Mouse (Mus musculus): ENCODE measurements at regions not wholly inside any gene's neighbourhood (a gene's known extent, or its start where the extent isn't known, plus 50 kb on each side); places are given as distances from the start of the nearest gene placed in this dataset.

- DNase-seq (ENCODE audit: low spot score in 2 of 2): no peak
Measured at GRCm38 (mm10) chr13:102255401-102256371, 437.7 kb upstream of the Cd180 start.

- no peak for DNase-seq (ENCODE audit: low spot score in 2 of 2)
Measured at GRCm38 (mm10) chr13:102258207-102258606, 435.2 kb upstream of the Cd180 start.

DNA sequence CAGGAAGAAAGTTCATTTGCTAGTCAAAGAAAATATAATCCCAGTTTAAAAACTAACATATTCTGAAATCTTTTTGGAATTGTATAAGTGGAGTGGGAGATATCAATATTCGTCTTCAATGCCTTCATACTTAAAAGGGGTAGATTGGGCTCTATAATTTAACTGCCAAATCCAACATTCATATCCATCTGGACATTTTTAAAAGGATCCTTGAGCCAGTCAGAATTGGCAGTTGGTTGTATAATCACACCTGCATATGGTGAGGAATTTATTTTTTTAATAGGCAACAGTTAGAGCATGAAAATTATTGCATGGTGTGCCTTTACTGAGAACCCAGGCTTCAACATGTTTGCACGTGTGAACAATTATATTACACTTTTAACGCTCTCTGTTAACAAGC lies 419.5 kb upstream of the Cd180 start:
- no peak for DNase-seq (ENCODE audit: low spot score in 2 of 2)

GRCm38 (mm10) chr13:102275296-102275695 lies 418.1 kb upstream of the Cd180 start:
- no peak for DNase-seq (ENCODE audit: low spot score in 2 of 2)

GRCm38 (mm10) chr13:102276885-102277284 lies 416.5 kb upstream of the Cd180 start:
- no peak for DNase-seq (ENCODE audit: low spot score in 2 of 2)

DNA sequence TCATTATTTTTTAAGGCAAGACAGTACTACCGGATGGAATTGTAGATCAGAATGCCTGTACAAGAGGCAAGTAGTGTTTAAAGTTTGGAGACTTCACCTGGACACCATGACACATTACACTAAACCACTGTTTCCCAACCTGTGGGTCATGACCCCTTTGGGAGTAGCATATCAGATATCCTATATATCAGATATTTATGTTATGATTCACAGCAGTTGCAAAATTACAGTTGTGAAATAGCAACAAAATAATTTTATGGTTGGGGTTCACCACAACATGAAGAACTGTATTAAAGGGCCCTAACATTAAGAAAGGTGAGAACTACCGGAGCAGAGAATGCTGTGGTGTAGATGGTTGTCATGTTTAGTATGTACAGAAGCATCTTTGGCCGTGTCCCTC lies 413.2 kb upstream of the Cd180 start:
- DNase-seq (ENCODE audit: low spot score in 2 of 2): no peak

DNA sequence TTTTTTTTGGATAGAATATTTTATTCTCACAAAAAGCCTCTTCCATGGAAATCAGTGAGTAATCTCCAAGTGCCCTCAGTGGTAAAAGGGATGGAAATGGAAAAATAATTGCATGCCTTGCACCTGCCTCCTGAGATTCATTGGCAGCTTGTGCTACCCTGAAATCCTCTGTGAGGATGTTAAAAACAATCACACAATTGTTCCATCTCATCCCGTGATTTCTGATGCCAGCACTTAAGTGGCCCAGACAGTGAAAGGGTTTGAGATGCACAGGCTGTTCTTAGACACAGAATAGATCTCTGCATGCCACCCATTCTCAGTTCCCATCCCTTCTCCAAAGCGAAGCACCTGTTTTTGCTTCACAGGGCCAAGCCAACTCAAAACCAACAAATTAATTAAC lies 398.9 kb upstream of the Cd180 start:
- DNase-seq (ENCODE audit: low spot score in 2 of 2): no peak

DNA sequence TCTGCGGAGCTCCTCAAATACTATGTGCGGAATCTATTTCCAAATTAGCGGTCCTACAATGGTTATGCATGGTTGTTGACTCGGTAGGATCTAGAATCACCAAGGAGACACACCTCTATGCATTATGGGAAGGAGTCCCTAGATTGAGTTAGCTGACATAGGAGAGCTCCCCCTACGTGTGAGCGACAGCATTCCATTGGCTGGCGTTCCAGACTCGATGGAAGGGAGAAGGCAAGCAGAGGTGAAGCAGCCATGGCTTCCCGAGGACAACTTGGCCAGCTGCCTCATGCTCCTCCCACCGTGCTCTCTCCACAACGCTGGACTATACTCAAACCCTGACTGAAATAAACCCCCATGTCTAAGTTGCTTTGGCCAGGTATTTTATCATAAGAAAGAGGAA lies 398.3 kb upstream of the Cd180 start:
- no peak for DNase-seq (ENCODE audit: low spot score in 2 of 2)

DNA sequence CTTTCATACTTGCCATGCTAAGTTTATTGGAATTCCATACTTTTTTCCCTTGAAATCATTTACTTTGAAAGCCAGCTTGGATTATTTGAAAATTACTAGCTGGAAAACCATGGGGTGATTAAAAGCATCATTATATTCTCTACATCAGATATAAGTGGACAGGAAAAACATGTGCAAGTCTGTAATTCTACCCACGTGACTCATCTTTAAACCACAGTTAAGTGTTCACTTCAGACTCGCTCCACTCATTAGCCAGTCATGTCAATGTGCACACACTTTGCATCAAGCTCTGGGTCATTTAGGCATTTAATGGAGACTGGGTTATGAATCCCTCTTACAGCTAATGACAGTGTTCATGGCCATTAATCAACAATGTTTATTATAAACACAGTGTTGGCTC lies 385.4 kb upstream of the Cd180 start:
- no peak for DNase-seq (ENCODE audit: low spot score in 2 of 2)

DNA sequence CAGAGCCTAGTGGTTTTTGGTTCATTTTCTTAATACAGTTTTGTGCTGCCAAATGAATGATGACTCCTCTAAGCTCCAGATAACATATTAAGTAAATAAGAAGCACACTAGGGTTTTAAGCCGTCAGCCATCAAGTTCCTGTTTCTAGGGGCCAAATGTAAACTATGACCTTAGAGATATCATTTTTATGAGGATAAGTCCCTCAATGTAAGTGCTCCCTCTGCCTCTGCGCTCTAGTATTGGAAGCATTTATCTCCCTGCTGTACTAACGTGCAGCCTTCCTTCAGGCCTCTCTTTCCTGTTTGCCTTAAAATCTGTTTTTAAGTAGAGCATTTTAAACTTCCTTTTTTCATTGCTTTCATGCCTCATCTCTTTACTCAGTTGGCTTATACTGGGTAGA lies 381.3 kb upstream of the Cd180 start:
- no peak for DNase-seq (ENCODE audit: low spot score in 2 of 2)

- DNase-seq (ENCODE audit: low spot score in 2 of 2): no peak
Measured at GRCm38 (mm10) chr13:102315921-102316692, 377.3 kb upstream of the Cd180 start.

DNA sequence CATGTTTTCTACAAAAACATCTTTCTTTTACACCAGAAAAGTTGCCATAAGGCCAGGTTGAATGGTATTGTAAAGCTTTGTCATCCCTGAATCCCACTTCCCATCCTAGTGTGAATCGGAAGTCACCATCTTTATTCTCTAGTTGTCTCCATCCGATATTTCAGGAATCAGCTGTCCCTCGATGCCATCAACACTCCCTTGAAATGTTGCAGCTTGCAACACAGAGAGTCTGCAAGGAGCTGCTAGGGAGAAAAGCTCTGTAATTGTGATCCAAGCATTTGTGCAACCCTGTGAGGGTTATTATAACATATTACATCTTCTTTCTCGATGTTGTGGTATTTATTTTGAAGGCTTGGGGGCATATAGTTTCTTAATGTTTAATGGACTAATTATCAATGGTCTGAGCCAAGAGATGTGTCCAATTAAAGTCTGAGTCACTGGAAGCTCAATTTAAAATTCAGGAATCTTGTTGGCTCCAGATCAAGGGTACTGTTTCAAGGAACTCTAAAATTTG lies 374.4 kb upstream of the Cd180 start:
- DNase-seq (ENCODE audit: low spot score in 2 of 2): no peak

- DNase-seq (ENCODE audit: low spot score in 2 of 2): no peak
Measured at GRCm38 (mm10) chr13:102319453-102319852, 373.9 kb upstream of the Cd180 start.

DNA sequence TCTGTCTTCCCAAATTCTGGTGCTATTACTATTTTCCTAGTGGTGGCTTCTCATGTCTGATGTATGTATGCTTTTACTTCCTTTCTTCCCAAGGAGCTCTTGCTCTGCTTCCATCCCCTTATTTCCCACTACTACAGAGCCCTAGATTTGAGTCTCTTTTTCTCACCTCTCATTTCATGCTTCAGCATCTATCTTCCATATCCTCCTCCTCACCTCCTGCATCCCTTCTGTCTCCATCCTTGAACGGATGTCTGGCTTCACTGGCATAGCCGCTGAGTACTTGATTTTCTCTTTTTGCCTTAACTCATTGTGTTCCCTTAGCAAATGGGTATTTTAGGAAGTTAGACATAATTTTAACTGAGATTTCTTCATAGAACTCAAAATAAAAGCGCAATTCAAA lies 369.5 kb upstream of the Cd180 start:
- no peak for DNase-seq (ENCODE audit: low spot score in 2 of 2)

- no peak for DNase-seq (ENCODE audit: low spot score in 2 of 2)
Measured at GRCm38 (mm10) chr13:102326003-102326402, 367.4 kb upstream of the Cd180 start.

GRCm38 (mm10) chr13:102326544-102326943 lies 366.8 kb upstream of the Cd180 start:
- DNase-seq (ENCODE audit: low spot score in 2 of 2): no peak

- no peak for DNase-seq (ENCODE audit: low spot score in 2 of 2)
Measured at GRCm38 (mm10) chr13:102333667-102334066, 359.7 kb upstream of the Cd180 start.

- no peak for DNase-seq (ENCODE audit: low spot score in 2 of 2)
Measured at GRCm38 (mm10) chr13:102334131-102334534, 359.2 kb upstream of the Cd180 start.

- DNase-seq (ENCODE audit: low spot score in 2 of 2): no peak
Measured at GRCm38 (mm10) chr13:102343236-102343635, 350.1 kb upstream of the Cd180 start.

DNA sequence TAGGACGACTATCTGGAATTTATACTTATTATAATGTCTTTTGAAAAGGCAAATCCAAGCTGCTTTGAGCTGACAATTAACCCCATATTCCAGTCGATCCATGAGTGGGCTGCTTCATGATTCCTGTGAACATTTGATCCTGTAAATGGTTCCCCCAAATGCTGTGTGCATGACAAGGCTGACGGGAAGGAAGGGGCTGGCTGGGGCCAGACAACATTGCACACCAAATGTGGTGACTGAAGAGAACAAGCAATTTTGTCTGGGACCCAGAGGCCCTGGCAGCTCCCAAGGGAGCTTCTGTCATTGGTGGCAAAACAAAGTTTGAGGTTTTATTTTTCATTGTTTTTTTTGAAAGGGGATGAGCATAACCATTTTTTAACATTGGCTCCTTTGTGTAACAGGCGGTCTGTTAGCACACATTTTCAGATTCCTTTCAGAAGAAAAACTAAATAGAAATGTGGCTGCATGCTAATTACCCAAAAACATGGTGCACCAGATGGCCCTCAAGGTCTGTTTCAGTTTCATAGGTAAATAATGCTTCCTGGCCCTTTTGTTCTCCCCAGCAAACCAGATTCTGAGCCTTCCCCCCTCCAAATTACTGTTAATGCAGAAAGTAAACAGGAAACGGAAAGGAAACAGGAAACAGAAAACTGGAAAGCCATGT lies 348.6 kb upstream of the Cd180 start:
- no peak for DNase-seq (ENCODE audit: low spot score in 2 of 2)

- DNase-seq (ENCODE audit: low spot score in 2 of 2): no peak
Measured at GRCm38 (mm10) chr13:102349493-102349892, 343.9 kb upstream of the Cd180 start.
